ENCODE assay signal across 12 mouse cellular contexts in the genomic region with DNA sequence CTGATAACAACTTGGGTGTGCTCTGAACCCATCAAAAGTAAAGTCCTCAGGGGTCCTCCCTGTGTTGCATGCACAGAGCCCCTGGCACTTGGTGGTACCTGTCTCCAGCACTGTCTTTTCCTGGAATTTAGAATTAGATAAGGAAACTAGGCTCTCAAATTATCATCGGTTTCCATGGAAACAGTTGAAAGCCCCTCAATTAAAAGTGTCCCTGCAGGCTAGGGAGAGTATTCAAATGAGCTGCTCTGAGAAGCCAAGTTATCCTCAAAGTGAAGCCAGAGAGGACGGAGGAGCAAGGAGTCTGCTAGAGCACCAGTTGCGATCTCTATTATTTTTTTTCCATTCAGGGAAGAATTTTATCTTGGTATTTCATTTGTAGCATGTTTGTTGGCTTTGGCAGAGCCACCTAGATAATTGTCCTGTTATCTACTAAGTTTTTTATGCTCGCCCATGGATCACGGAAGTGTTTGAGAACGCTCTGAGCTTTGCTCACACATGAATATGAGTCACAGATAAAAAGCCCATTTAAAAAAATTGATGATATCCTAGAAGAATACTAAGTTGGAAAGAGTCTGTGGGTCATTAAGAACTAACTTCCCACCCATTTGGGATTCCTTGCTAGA.
DNase-seq lines count a peak whose midpoint lies in the region; ATAC-seq lines count a peak whose summit lies in the region.
"Had no signal": no experiment of that assay in that cellular context is flagged by ENCODE, and none has a peak within 500 bp of the region (broad histone marks: within the 10 kb centered on the region; RNA-seq: fewer than 3 reads in every experiment).

No protein-coding gene starts in this region.

- no peak overlapping the region for H3K4me2 ChIP-seq in heart, embryonic 16.5 days (ENCODE audit: low read depth, low read length)
- no peak overlapping the region for H3K4me2 ChIP-seq in midbrain, embryonic 15.5 days
- H3K4me2 ChIP-seq: limb, embryonic 13.5 days had no signal

- intact Hi-C loops in heart, postnatal 14 days (cut with DNase I), result no loop called here

- no peaks in the 10 kb centered on the region for H3K9me3 ChIP-seq in heart, embryonic 16.5 days (replicated peaks; ENCODE audit: control insufficient read depth, low read length)
- no peaks in the 10 kb centered on the region for H3K9me3 ChIP-seq in midbrain, embryonic 15.5 days
- H3K9me3 ChIP-seq: limb, embryonic 13.5 days had no signal

- peaks cover 5% of the 10 kb centered on the region; the same call in 1 of the 2 replicates for H3K4me1 ChIP-seq in heart, embryonic 16.5 days (ENCODE audit: control insufficient read depth, insufficient read depth, low read length)
- H3K4me1 ChIP-seq in midbrain, embryonic 15.5 days, result peaks cover 12% of the 10 kb centered on the region; the same call in 1 of the 2 replicates

- no peak overlapping the region for H3K27ac ChIP-seq in heart, embryonic 16.5 days (ENCODE audit: low read length)
- peak overlapping the region; percentile 63 for H3K27ac ChIP-seq in midbrain, embryonic 15.5 days
- H3K27ac ChIP-seq: limb, embryonic 13.5 days had no signal

- peak; percentile 20; the same call in 1 of the 2 replicates for ATAC-seq in heart, embryonic 16.5 days (replicated peaks; ENCODE audit: extremely low read depth, insufficient read depth, low FRiP score)
- ATAC-seq in midbrain, embryonic 15.5 days (replicated peaks), result peak; percentile 88

- peak; percentile 92 for DNase-seq in heart, adult 11 months
- no peak for DNase-seq in heart, postnatal 14 days
- peak; percentile 32 for DNase-seq in lung, postnatal 36 days
- no peak for DNase-seq in lung, postnatal 14 days
- DNase-seq in T-cell, adult 2 months (ENCODE audit: low spot score), result no peak
- no peak for DNase-seq in natural killer cell, adult 2 months (ENCODE audit: low spot score in 2 of 2)
- DNase-seq: cerebellum, adult 11 months; layer of hippocampus, postnatal 36 days; lung, adult 2 months had no signal

- H3K4me3 ChIP-seq in heart, embryonic 16.5 days (ENCODE audit: low read length), result no peak overlapping the region
- H3K4me3 ChIP-seq in midbrain, embryonic 15.5 days, result no peak overlapping the region
- H3K4me3 ChIP-seq: limb, embryonic 13.5 days had no signal

- no peak overlapping the region for H3K9ac ChIP-seq in heart, embryonic 16.5 days (ENCODE audit: low read length)
- H3K9ac ChIP-seq in midbrain, embryonic 15.5 days, result no peak overlapping the region
- H3K9ac ChIP-seq: limb, embryonic 13.5 days had no signal

- no peaks in the 10 kb centered on the region for H3K36me3 ChIP-seq in heart, embryonic 16.5 days (ENCODE audit: control insufficient read depth, insufficient read depth)
- H3K36me3 ChIP-seq in midbrain, embryonic 15.5 days (replicated peaks), result no peaks in the 10 kb centered on the region

- WGBS in heart, embryonic 16.5 days, result 40% methylated on average over 6 of the region's 6 CpGs
- 52% methylated on average over 6 of the region's 6 CpGs for WGBS in midbrain, embryonic 15.5 days

- H3K27me3 ChIP-seq in heart, embryonic 16.5 days (ENCODE audit: control insufficient read depth, insufficient read depth, low read length), result no peaks in the 10 kb centered on the region
- H3K27me3 ChIP-seq in midbrain, embryonic 15.5 days (replicated peaks), result no peaks in the 10 kb centered on the region
- H3K27me3 ChIP-seq: limb, embryonic 13.5 days had no signal

Comparison
In these comparisons a context has a peak if more than half of its experiments do, and no peak if none do; other contexts are left out.
1. DNase-seq: peak in heart, adult 11 months (single experiment) and lung, postnatal 36 days (single experiment); none in heart, postnatal 14 days (0 of 2), lung, postnatal 14 days (single experiment), T-cell, adult 2 months (single experiment) and natural killer cell, adult 2 months (0 of 2).